Mouse (Mus musculus) E14TG2a.4 (cell line): ENCODE data around the gene Gbf1.

Experiments
- CTCF ChIP-seq: conservative IDR thresholded peaks from 2 replicates; pipeline ENCODE4 v1.5.1; 2014; ENCODE audit warnings: low read length
- NANOG ChIP-seq: IDR thresholded peaks from 2 replicates; pipeline ENCODE4 v1.6.1; 2014; ENCODE audit warnings: borderline replicate concordance, low read length, mixed read lengths

DNA sequence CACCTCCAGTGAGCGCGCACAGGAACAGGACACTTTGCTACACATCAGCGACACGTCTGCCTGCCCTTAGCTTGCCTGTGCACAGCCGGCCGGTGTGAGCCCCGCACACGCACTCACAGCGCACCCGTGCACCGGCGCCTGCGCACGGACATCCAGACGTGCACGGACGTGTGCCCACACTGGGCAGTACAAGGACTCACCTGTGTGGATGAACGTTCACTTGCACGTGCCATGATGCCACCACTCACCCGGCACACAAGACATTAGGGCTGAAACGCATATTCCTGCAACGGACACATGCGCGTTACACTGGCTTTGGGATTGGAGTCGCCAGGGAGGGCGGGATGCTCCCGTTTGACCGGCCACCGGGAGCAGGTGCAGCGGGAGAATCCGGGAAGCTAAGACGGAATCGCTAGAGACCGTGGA, 152.6 kb downstream of the Gbf1 start:
- TF ChIP-seq CTCF (no peak), NANOG (no peak)
